Comparison of ENCODE assay signal across 11 mouse cellular contexts in genomic region chr7:136807101-136807500, GRCm38 (mm10).
"Had no signal": no experiment of that assay in that cellular context is flagged by ENCODE, and none has a peak within 500 bp of the region (broad histone marks: within the 10 kb centered on the region; RNA-seq: fewer than 3 reads in every experiment).

No protein-coding gene starts in this region.

- H3K27ac ChIP-seq: kidney, embryonic 15.5 days; limb, embryonic 15.5 days; liver, embryonic 12.5 days; midbrain, embryonic 13.5 days; stomach, postnatal 0 days had no signal

- H3K9ac ChIP-seq: kidney, embryonic 15.5 days; limb, embryonic 15.5 days; liver, embryonic 12.5 days; midbrain, embryonic 13.5 days had no signal

- H3K36me3 ChIP-seq: kidney, embryonic 15.5 days; limb, embryonic 15.5 days; liver, embryonic 12.5 days; midbrain, embryonic 13.5 days had no signal

- H3K4me2 ChIP-seq: kidney, embryonic 15.5 days; limb, embryonic 15.5 days; liver, embryonic 12.5 days; midbrain, embryonic 13.5 days had no signal

- H3K4me3 ChIP-seq: kidney, embryonic 15.5 days; limb, embryonic 15.5 days; liver, embryonic 12.5 days; midbrain, embryonic 13.5 days had no signal

- H3K9me3 ChIP-seq: kidney, embryonic 15.5 days; limb, embryonic 15.5 days; liver, embryonic 12.5 days; midbrain, embryonic 13.5 days had no signal

- H3K27me3 ChIP-seq: liver, embryonic 12.5 days; midbrain, embryonic 13.5 days had no signal

- DNase-seq: kidney, adult 2 months; kidney, postnatal 14 days; left cerebral cortex, postnatal 4 days; right cerebral cortex, adult 18-20 months; thymus, postnatal 4 days had no signal

- H3K4me1 ChIP-seq: kidney, embryonic 15.5 days; limb, embryonic 15.5 days; liver, embryonic 12.5 days; midbrain, embryonic 13.5 days had no signal

- ATAC-seq: intestine, embryonic 16.5 days; liver, embryonic 12.5 days; midbrain, embryonic 13.5 days had no signal
